In the genomic region with DNA sequence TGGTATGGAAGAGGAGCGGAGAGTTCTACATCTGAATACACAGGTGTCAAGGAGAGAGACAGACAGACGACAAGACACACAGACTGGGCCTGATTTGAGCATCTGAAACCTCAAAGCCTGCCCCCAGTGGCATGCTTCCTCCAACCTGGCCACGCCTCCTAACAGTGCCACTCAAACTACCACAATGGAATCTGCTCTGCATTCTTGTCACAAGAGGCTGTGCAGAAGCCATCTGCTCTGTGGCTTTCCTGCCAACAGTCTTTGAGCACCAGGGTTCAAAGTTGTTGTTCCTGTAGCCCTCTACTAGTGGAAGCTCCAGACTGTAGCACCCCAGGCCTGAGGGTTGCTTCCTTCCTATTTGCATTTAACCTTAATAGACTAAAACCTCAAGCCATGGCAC, we compare ENCODE assay signal across 9 mouse cellular contexts.
DNase-seq lines count a peak whose midpoint lies in the region; ATAC-seq and TF ChIP-seq lines count a peak whose summit lies in the region.
"Had no signal": no experiment of that assay in that cellular context is flagged by ENCODE, and none has a peak within 500 bp of the region (broad histone marks: within the 10 kb centered on the region; RNA-seq: fewer than 3 reads in every experiment).

No protein-coding gene starts in this region.

- ATAC-seq in heart, embryonic 14.5 days (ENCODE audit: insufficient number of reproducible peaks, insufficient read depth, low FRiP score, low read depth): peak; percentile 71
- no peak for ATAC-seq in kidney, embryonic 16.5 days (ENCODE audit: low FRiP score, low TSS enrichment)

- H3K4me3 ChIP-seq in heart, embryonic 14.5 days (ENCODE audit: control insufficient read depth in 1 of 2, insufficient read depth in 1 of 2, low read depth in 1 of 2, low read length in 2 of 2): no peak overlapping the region
- H3K4me3 ChIP-seq in bone marrow, adult 2 months (replicated peaks; ENCODE audit: control insufficient read depth, low read depth, low read length): no peak overlapping the region
- H3K4me3 ChIP-seq in kidney, embryonic 16.5 days (ENCODE audit: low read length): no peak overlapping the region
- H3K4me3 ChIP-seq: neural tube, embryonic 13.5 days had no signal

- H3K27me3 ChIP-seq in heart, embryonic 14.5 days (ENCODE audit: control insufficient read depth, insufficient read depth, low read length): no peaks in the 10 kb centered on the region
- H3K27me3 ChIP-seq in kidney, embryonic 16.5 days (ENCODE audit: insufficient read depth, low read length): no peaks in the 10 kb centered on the region
- H3K27me3 ChIP-seq: neural tube, embryonic 13.5 days had no signal

- TF ChIP-seq CTCF in bone marrow, adult 2 months (IDR thresholded peaks at IDR 0.05; ENCODE audit: control insufficient read depth, insufficient read depth, low read length): peak; percentile 33; the same call in 1 of the 2 replicates

- peak overlapping the region; percentile 32; the same call in 1 of the 2 replicates for H3K4me2 ChIP-seq in heart, embryonic 14.5 days (ENCODE audit: low read length)
- no peak overlapping the region for H3K4me2 ChIP-seq in kidney, embryonic 16.5 days (replicated peaks; ENCODE audit: low read depth, low read length)
- H3K4me2 ChIP-seq: neural tube, embryonic 13.5 days had no signal

- H3K36me3 ChIP-seq in heart, embryonic 14.5 days (ENCODE audit: control insufficient read depth, insufficient read depth, low read length): peaks cover 56% of the 10 kb centered on the region
- H3K36me3 ChIP-seq in kidney, embryonic 16.5 days (ENCODE audit: insufficient read depth, low read length): peaks cover 66% of the 10 kb centered on the region

- no peak for TF ChIP-seq POLR2A in bone marrow, adult 2 months (IDR thresholded peaks at IDR 0.05; ENCODE audit: borderline replicate concordance, control insufficient read depth, low read depth, low read length)

- peak overlapping the region; percentile 48 to 76 for H3K27ac ChIP-seq in heart, embryonic 14.5 days (replicated peaks in 1 of 2; ENCODE audit: control insufficient read depth in 1 of 2, insufficient read depth in 1 of 2, low read depth in 2 of 2, low read length in 2 of 2)
- no peak overlapping the region for H3K27ac ChIP-seq in bone marrow, adult 2 months (ENCODE audit: control insufficient read depth, insufficient read depth, low read depth, low read length, poor library complexity)
- no peak overlapping the region for H3K27ac ChIP-seq in kidney, embryonic 16.5 days (ENCODE audit: low read length)
- H3K27ac ChIP-seq: neural tube, embryonic 13.5 days had no signal

- WGBS in heart, embryonic 14.5 days: 50% methylated on average over 3 of the region's 3 CpGs
- WGBS in bone marrow, adult 2 months: 15% methylated on average over 3 of the region's 3 CpGs
- 84% methylated on average over 3 of the region's 3 CpGs for WGBS in kidney, embryonic 16.5 days

- no peak for DNase-seq in heart, adult 8-10 months (ENCODE audit: low spot score)
- peak; percentile 52 for DNase-seq in induced T-regulatory cell, adult 2 months (ENCODE audit: low read depth)
- peak; percentile 71 to 72 for DNase-seq in spleen, postnatal 36 days (ENCODE audit: low spot score in 2 of 2)
- DNase-seq in kidney, adult 9 months: no peak
- no peak for DNase-seq in right cerebral cortex, postnatal 25 days

- H3K9me3 ChIP-seq in heart, embryonic 14.5 days (ENCODE audit: control insufficient read depth, low read length): no peaks in the 10 kb centered on the region
- H3K9me3 ChIP-seq in kidney, embryonic 16.5 days (ENCODE audit: low read length): peaks cover 4% of the 10 kb centered on the region; the same call in 1 of the 2 replicates
- H3K9me3 ChIP-seq: neural tube, embryonic 13.5 days had no signal

- H3K9ac ChIP-seq in heart, embryonic 14.5 days (ENCODE audit: low read length): no peak overlapping the region
- H3K9ac ChIP-seq in kidney, embryonic 16.5 days (replicated peaks; ENCODE audit: low read length): no peak overlapping the region
- H3K9ac ChIP-seq: neural tube, embryonic 13.5 days had no signal

- H3K4me1 ChIP-seq in heart, embryonic 14.5 days (ENCODE audit: control insufficient read depth in 2 of 2, insufficient read depth in 2 of 2, low read length in 2 of 2): peaks cover 6 to 16% of the 10 kb centered on the region in 2 experiments
- H3K4me1 ChIP-seq in bone marrow, adult 2 months (ENCODE audit: control insufficient read depth, insufficient read depth, low read length): no peaks in the 10 kb centered on the region
- H3K4me1 ChIP-seq in kidney, embryonic 16.5 days (ENCODE audit: insufficient read depth, low read length): no peaks in the 10 kb centered on the region

Comparison
In these comparisons a context has a peak if more than half of its experiments do, and no peak if none do; other contexts are left out.
1. H3K27ac ChIP-seq: peak in heart, embryonic 14.5 days (2 of 2); none in bone marrow, adult 2 months (single experiment) and kidney, embryonic 16.5 days (single experiment).
2. DNase-seq: peak in induced T-regulatory cell, adult 2 months (single experiment) and spleen, postnatal 36 days (2 of 2); none in heart, adult 8-10 months (single experiment), kidney, adult 9 months (single experiment) and right cerebral cortex, postnatal 25 days (single experiment).